Mouse (Mus musculus): ENCODE data around the gene Sesn1.

GRCm38 (mm10) chr10:41859820-41860219, 50.1 kb downstream of the Sesn1 start:
- no peak for TF ChIP-seq TCF12 (IDR thresholded peaks at IDR 0.05; ENCODE audit: insufficient read depth, poor library complexity, severe bottlenecking)
- TF ChIP-seq POLR2A (IDR thresholded peaks at IDR 0.05; ENCODE audit: insufficient read length, low read depth), result no peak
- TF ChIP-seq SRF (IDR thresholded peaks at IDR 0.05; ENCODE audit: control insufficient read depth, insufficient read length, low read depth), result no peak
- TF ChIP-seq USF1 (IDR thresholded peaks at IDR 0.05; ENCODE audit: low read depth), result no peak
- no peak for TF ChIP-seq MAX (IDR thresholded peaks at IDR 0.05; ENCODE audit: low read depth)
- TF ChIP-seq MYOG (IDR thresholded peaks at IDR 0.05; ENCODE audit: control insufficient read depth in 1 of 3, insufficient read depth in 1 of 3, insufficient read length in 2 of 3, low read depth in 2 of 3), result no peak
- no peak for TF ChIP-seq MYOD1 (IDR thresholded peaks at IDR 0.05; ENCODE audit: control insufficient read depth in 1 of 3, insufficient read length in 2 of 3, low read depth in 2 of 3)
- no peak for TF ChIP-seq CEBPB (IDR thresholded peaks at IDR 0.05; ENCODE audit: insufficient read depth, poor library complexity, severe bottlenecking)
- TF ChIP-seq E2F4 (IDR thresholded peaks at IDR 0.05; ENCODE audit: insufficient read depth), result no peak
- no peak for TF ChIP-seq REST (IDR thresholded peaks at IDR 0.05; ENCODE audit: insufficient read depth, insufficient read length)
- TF ChIP-seq POLR2AphosphoS2 (IDR thresholded peaks at IDR 0.05; ENCODE audit: insufficient read length, low read depth), result no peak
- TF ChIP-seq TCF3 (IDR thresholded peaks at IDR 0.05; ENCODE audit: insufficient read length, low read depth), result no peak

Data from myocyte (in vitro differentiated cells).